Mouse (Mus musculus) kidney, adult 2 months (tissue): ENCODE measurements around the gene Vmn1r13.
"Not testable (repeated sequence)": the region's sequence is repeated elsewhere in the genome, so short reads cannot be mapped to it uniquely, and the experiment has no call there.

Experiments
- CTCF ChIP-seq: fragments of 200-500 bp; conservative IDR thresholded peaks from 2 replicates; pipeline ENCODE4 v1.5.1; 2011; ENCODE audit warnings: low read depth, mild to moderate bottlenecking, control low read depth, low read length, moderate library complexity, mixed read lengths; ENCODE audit not compliant: insufficient read depth, insufficient read length
- POLR2A ChIP-seq: fragments of 200-500 bp; IDR thresholded peaks from one replicate; pipeline ENCODE4 v1.6.1; 2011; ENCODE audit warnings: low read depth, low read length, control low read depth

DNA sequence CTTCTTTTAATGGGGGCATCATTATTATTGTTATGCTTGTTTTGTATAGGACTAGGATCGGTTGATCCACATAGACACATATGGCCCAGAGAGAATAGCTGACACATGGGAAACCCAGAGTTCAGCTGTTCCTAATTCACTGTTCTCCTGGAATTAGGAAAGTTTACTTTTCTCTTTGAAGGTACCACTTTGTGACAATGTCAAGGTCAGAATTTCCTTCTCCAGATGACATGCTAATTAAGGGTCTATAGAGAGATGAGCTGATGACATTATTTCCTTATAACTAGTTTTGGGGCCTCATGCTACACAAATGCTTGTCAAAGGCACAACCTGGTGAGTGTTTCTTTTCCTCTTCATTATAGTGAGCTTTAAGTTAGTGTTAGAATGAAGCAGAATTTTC is at the start of gene Vmn1r13:
- not testable (repeated sequence) for TF ChIP-seq CTCF, POLR2A
